Mouse (Mus musculus) embryo, embryonic 9.5 days (tissue): ENCODE results near the gene B4galnt1.
A peak's percentile ranks its signal among the peaks of the same experiment; 100 is the strongest.

Source experiments
- DNase-seq: peaks from one replicate; pipeline ENCODE4 v3.0.0-alpha.2; 2017; ENCODE audit errors: extremely low spot score

Gene B4galnt1

DNA sequence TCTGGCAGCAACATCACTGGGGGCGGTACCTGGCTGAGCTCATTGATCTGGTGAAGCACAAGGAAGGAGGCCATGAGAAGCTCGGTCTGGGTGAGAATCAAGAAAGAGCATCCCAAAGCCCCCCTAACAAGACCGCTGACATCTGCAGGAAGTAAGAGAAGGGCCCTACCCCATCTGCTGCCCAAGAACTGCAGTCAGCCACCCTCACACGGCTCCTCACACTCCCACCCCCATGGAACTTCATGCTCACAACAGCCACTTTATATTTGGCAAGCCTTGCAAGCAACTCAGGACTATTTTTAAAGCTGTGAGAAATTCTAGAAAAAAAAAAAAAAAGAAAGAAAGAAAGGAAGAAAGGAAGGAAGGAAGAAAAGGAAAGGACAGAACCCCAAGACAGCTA lies 43.9 kb downstream of the B4galnt1 start:
- no peak for DNase-seq

DNA sequence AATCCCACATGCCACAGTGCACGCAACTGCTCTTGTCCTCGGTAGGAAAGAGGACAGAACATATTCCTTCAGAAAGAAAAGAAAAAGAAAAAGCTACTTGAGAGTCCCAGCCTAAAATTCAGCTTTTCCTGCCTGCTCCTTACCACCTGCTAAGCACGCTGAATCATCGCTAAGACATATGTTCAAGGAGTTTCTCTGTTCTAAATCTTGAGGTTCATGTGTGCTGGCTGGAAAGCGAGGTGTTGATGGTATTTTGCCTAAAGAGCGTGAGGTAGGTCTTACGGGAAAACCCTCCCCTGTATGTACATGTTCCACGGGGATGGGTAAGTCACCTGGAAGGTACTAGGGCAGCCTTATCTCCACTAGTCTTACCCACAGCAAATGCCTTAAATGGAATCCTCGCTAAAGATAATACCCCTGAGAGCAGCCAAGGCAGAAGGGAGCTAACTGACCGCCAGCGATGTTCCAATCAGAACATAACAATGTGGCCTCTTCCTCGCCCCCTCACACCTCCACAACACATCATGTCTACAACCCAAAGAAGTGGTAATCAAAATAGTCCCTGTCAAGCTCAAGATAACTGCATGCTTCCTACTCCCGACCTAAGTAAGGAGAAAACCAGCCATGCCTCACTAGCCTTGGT lies 45.0 kb downstream of the B4galnt1 start:
- DNase-seq = no peak

DNA sequence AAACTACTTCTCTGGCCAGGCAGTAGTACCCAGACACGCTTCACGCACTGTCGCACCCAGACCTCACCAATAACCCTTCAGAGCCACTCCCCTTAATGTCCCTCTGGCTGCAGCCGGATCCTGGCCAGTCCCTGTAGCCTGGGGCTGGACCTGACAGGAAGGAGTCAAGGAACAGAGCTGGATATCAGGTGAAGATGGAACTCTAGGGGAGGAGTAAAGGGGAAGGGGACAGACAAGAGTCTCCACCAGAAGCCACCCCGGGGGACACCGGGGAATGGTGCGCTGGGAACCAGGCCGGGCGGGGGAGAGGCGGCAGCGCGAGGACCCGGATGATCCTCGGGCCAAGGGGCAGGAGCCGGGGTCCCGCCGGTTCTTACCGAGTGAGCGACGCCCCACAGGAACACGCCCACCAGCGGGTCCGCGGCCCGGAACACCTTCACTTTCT lies 46.0 kb downstream of the B4galnt1 start:
- no peak for DNase-seq

DNA sequence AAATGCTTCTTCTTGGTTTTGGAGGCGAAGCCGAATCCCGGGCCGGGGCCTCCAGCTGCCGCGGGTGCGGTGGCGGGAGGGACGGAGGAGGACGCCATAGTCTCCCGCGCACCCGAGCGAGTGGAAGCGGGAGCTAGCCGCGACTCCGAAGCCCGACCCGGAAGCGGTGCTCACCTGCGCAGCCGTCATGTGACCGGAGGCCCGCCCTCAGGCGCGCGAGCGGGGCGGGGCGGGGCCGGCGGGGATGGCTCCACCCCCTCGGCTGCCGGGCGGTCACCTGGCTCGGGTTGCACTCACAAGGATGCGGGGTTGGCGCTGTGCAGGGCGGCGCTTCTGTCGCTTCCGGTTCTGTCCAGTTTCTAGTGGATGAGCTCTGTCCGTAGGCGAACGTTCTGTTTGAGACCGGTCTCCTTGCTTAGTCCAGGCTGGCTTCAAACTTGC lies 46.4 kb downstream of the B4galnt1 start, which contains the start of gene Pip4k2c:
TSS of gene Pip4k2c (minus strand) at position 172 of the 441 bp plus-strand sequence.
- peak; percentile 92 for DNase-seq

DNA sequence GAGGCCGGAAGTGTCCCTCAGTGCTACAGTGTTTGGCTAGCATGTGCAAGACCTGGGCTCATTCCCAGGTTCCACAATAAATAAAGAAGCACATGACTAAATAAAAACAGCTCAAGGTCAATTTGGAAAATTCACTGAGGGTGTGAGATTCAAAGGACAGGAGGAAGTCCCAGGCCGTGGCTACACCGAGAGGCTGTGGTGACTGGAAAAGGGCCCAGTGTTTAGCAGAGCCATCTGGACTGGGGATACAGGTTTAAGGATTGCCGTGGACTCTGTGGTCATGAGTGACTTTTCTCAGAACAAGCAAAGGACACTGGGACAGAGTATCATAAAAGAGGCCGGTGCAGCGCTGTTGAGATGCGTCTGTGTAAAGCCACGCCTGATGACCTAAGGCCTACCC lies 48.2 kb downstream of the B4galnt1 start:
- no peak for DNase-seq

DNA sequence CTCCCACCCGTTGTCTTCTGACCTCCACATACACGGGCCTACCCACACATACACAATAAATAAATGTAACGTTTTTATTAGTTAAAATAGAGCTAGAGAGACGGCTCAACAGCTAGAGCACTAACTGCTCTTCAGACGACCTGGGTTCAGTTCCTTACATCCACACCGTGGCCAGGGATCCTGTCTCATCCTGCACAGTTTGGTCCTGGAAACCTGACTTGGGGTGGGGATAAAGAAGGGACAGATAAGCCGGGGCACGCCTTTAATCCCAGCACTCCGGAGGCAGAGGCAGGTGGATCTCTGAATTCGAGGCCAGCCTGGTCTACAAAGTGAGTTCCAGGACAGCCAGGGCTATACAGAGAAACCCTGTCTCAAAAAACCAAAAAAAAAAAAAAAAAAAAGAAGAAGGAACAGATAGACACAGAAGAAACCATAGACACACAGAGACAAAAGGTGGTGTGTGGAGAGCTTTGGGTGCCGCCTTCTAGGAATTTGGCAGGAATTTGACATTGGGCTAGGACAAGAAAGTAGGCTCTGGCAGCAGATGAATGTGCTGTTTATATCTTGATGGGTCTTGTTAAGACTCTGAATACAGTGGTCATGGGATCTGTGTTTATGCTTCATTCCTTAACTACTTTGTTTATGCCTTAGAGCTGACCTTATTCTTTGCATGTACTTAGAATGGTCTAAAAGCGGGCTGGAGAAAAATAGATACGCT lies 48.8 kb downstream of the B4galnt1 start:
- no peak for DNase-seq

DNA sequence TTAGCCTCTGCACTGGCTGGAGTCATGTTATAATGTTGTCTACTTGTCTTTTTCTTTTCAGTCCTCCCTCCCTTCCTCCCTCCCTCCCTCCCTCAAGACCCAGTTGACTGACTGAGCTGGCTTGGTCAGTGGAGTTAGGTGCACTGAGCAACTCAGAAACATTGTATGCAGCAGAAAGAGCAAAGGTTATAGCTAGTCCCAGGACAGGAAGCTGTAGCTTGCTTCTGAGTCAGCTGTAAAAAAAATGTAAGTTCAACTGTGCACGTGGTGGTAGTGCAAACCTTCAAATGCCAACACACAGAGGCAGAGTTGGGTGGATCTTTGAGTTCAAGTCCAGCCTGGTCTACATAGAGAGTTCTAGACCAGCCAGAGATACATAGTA lies 49.4 kb downstream of the B4galnt1 start:
- no peak for DNase-seq

DNA sequence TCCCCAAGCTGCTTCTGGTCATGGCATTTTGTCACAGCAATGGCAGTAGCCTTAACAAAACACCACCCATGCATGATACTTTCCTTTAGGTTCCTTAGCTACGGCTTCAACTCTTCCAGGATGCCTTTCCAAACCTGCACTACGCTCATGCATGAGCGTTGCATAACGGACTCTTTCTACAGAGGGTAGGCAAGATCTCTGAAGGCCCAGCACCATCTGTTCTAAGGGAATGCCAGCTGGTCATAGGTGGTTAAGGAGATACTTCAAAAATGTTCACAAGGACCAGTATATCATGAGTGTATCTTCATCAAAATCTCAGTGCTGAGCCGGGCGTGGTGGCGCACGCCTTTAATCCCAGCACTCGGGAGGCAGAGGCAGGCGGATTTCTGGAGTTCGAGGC lies 51.4 kb downstream of the B4galnt1 start:
- DNase-seq = no peak

DNA sequence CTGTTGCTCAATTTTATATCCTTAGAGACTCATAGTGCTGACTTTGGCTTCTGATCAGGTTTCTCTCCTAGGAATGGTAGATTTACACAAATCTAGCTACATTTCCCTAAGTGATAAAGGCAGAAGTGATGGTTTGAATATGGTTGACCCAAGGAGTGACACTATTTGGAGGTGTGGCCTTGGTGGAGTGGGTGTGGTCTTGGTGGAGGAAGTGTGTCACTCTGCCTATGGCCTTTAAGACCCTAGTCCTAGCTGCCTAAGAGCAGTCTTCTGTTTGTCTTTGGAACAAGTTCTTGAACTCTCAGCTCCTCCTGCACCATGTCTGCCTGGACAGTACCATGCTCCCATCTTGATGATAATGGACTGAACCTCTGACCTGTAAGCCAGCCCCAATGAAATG lies 52.2 kb downstream of the B4galnt1 start:
- no peak for DNase-seq

DNA sequence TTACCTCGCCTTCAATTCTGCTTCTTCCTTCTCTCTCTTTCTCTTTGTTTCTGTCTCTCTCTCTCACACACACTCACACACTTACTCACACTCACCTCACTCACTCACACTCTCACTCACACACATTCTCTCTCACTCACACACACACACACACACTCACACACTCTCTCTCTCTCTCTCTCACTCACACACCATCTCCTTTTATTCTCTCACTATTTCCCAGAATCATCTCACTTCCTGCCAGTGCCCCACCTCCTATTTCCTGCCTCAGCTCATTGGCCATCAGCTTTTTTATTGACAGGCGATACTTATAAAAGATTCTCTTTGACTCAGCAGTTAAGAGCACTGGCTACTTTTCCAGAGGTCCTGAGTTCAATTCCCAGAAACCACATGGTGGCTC lies 53.3 kb downstream of the B4galnt1 start:
- no peak for DNase-seq
